Mouse (Mus musculus): ENCODE data around the gene Alas2. TPM values are rescaled to one million over a fixed set of nuclear protein-coding genes. Genes with fewer than 3 reads are reported as not detected.

Alas2 gene
- polyA plus RNA-seq, 1 experiment = not detected

DNA sequence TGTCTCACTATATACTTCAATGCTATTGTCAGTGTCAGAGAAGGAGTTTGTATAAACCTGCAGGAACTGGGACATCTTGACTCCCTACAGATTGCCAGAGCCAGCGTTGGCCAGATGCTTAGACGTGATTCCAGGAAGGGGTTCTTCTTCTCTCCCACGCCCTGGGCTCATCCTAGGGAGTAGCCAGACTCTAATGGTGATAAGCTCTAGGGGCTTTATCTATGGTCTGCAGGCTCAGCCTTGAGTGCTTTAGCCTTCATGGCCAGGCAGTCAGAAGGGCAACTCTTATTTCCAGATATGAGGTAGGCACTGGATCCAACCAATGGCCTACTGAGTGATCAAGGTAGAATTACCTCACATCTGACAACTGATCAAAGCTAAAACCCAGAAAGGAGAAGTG lies 2.5 kb downstream of the Alas2 start:
- no peak overlapping the region for H3K4me3 ChIP-seq
- H3K4me2 ChIP-seq (ENCODE audit: low read depth) = no peak overlapping the region
- no peaks in the 10 kb centered on the region for H3K27me3 ChIP-seq (ENCODE audit: control insufficient read depth, insufficient read depth, insufficient read length)
- H3K79me2 ChIP-seq (ENCODE audit: control insufficient read depth, insufficient read depth) = no peaks in the 10 kb centered on the region
- H3K36me3 ChIP-seq (ENCODE audit: control insufficient read depth, insufficient read depth) = no peaks in the 10 kb centered on the region
- no peak overlapping the region for H3ac ChIP-seq (ENCODE audit: control insufficient read depth, insufficient read length)
- TF ChIP-seq MAX (IDR thresholded peaks at IDR 0.05; ENCODE audit: low read depth) (no peak), E2F4 (IDR thresholded peaks at IDR 0.05; ENCODE audit: insufficient read depth) (no peak), MYOD1 (IDR thresholded peaks at IDR 0.05; ENCODE audit: control insufficient read depth in 1 of 3, insufficient read length in 2 of 3, low read depth in 2 of 3) (no peak), SRF (IDR thresholded peaks at IDR 0.05; ENCODE audit: control insufficient read depth, insufficient read length, low read depth) (no peak), TCF12 (IDR thresholded peaks at IDR 0.05; ENCODE audit: insufficient read depth, poor library complexity, severe bottlenecking) (no peak), REST (IDR thresholded peaks at IDR 0.05; ENCODE audit: insufficient read depth, insufficient read length) (no peak)

DNA sequence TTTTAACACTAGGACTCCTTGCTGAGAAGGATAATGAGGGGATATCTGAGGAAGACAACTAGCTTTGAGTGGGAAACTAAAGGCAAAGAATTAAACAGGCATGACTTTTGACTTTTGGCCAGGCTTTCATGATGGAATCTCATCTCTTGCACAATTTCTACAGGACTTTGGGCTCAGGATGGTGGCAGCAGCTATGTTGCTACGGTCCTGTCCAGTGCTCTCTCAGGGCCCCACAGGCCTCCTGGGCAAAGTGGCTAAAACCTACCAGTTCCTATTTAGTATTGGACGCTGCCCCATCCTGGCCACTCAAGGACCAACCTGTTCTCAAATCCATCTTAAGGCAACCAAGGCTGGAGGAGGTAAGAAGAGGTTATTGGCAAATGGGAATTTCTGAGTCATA lies 4.8 kb downstream of the Alas2 start:
- H3K36me3 ChIP-seq (ENCODE audit: control insufficient read depth, insufficient read depth) = no peaks in the 10 kb centered on the region
- no peak overlapping the region for H3ac ChIP-seq (ENCODE audit: control insufficient read depth, insufficient read length)
- TF ChIP-seq CEBPB (IDR thresholded peaks at IDR 0.05; ENCODE audit: insufficient read depth, poor library complexity, severe bottlenecking) (no peak), USF1 (IDR thresholded peaks at IDR 0.05; ENCODE audit: low read depth) (no peak), MYOG (IDR thresholded peaks at IDR 0.05; ENCODE audit: control insufficient read depth in 1 of 3, insufficient read depth in 1 of 3, insufficient read length in 2 of 3, low read depth in 2 of 3) (no peak), POLR2AphosphoS2 (IDR thresholded peaks at IDR 0.05; ENCODE audit: insufficient read length, low read depth) (no peak), MAX (IDR thresholded peaks at IDR 0.05; ENCODE audit: low read depth) (no peak), REST (IDR thresholded peaks at IDR 0.05; ENCODE audit: insufficient read depth, insufficient read length) (no peak), MYOD1 (IDR thresholded peaks at IDR 0.05; ENCODE audit: control insufficient read depth in 1 of 3, insufficient read length in 2 of 3, low read depth in 2 of 3) (no peak), POLR2A (IDR thresholded peaks at IDR 0.05; ENCODE audit: insufficient read length, low read depth) (no peak)
- H3K79me2 ChIP-seq (ENCODE audit: control insufficient read depth, insufficient read depth) = no peaks in the 10 kb centered on the region
- no peak overlapping the region for H3K4me3 ChIP-seq
- H3K4me2 ChIP-seq (ENCODE audit: low read depth) = no peak overlapping the region
- H3K27me3 ChIP-seq (ENCODE audit: control insufficient read depth, insufficient read depth, insufficient read length) = no peaks in the 10 kb centered on the region

GRCm38 (mm10) chrX:150554032-150554431 lies 6.9 kb downstream of the Alas2 start:
- no peaks in the 10 kb centered on the region for H3K79me2 ChIP-seq (ENCODE audit: control insufficient read depth, insufficient read depth)
- H3K4me3 ChIP-seq = no peak overlapping the region
- no peaks in the 10 kb centered on the region for H3K36me3 ChIP-seq (ENCODE audit: control insufficient read depth, insufficient read depth)
- no peak overlapping the region for H3K4me2 ChIP-seq (ENCODE audit: low read depth)
- H3ac ChIP-seq (ENCODE audit: control insufficient read depth, insufficient read length) = no peak overlapping the region
- no peaks in the 10 kb centered on the region for H3K27me3 ChIP-seq (ENCODE audit: control insufficient read depth, insufficient read depth, insufficient read length)
- TF ChIP-seq MYOG (IDR thresholded peaks at IDR 0.05; ENCODE audit: control insufficient read depth in 1 of 3, insufficient read depth in 1 of 3, insufficient read length in 2 of 3, low read depth in 2 of 3) (no peak), REST (IDR thresholded peaks at IDR 0.05; ENCODE audit: insufficient read depth, insufficient read length) (no peak), E2F4 (IDR thresholded peaks at IDR 0.05; ENCODE audit: insufficient read depth) (no peak), TCF12 (IDR thresholded peaks at IDR 0.05; ENCODE audit: insufficient read depth, poor library complexity, severe bottlenecking) (no peak), POLR2AphosphoS2 (IDR thresholded peaks at IDR 0.05; ENCODE audit: insufficient read length, low read depth) (no peak), SRF (IDR thresholded peaks at IDR 0.05; ENCODE audit: control insufficient read depth, insufficient read length, low read depth) (no peak)

DNA sequence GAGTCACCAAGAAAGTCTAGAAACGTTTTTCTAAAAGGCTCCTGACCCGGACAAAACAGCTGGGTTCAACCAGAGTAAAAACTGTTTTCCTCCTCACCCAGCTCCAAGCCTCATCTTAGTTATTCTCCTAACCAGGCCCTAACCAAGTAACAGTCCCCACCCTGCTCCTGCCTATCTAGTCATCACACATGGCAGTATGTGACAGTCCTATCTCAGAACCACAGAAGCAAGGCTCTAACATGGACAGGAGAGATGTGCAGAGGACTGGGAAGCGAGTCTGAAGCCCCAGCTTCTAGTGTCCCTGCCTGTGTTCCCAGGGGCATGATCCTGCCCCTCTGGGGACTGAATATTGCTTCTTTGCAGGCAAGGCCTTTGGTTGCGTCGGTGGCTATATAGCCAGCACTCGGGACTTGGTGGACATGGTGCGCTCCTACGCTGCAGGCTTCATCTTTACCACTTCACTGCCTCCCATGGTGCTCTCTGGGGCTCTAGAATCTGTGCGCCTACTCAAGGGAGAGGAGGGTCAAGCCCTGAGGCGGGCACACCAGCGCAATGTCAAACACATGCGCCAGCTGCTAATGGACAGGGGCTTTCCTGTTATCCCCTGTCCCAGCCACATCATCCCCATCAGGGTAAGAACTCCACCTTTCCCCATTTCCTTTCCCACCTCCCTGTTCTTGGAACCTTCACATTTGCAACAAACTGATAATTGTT lies 17.6 kb downstream of the Alas2 start:
- H3K36me3 ChIP-seq (ENCODE audit: control insufficient read depth, insufficient read depth) = no peaks in the 10 kb centered on the region
- no peak overlapping the region for H3ac ChIP-seq (ENCODE audit: control insufficient read depth, insufficient read length)
- no peaks in the 10 kb centered on the region for H3K27me3 ChIP-seq (ENCODE audit: control insufficient read depth, insufficient read depth, insufficient read length)
- H3K4me2 ChIP-seq (ENCODE audit: low read depth) = no peak overlapping the region
- no peaks in the 10 kb centered on the region for H3K79me2 ChIP-seq (ENCODE audit: control insufficient read depth, insufficient read depth)
- no peak for TF ChIP-seq MYOG (IDR thresholded peaks at IDR 0.05; ENCODE audit: control insufficient read depth in 1 of 3, insufficient read depth in 1 of 3, insufficient read length in 2 of 3, low read depth in 2 of 3)
- no peak for TF ChIP-seq POLR2A (IDR thresholded peaks at IDR 0.05; ENCODE audit: insufficient read length, low read depth)
- no peak for TF ChIP-seq MYOD1 (IDR thresholded peaks at IDR 0.05; ENCODE audit: control insufficient read depth in 1 of 3, insufficient read length in 2 of 3, low read depth in 2 of 3)
- TF ChIP-seq POLR2AphosphoS2 (IDR thresholded peaks at IDR 0.05; ENCODE audit: insufficient read length, low read depth) = no peak
- no peak for TF ChIP-seq CEBPB (IDR thresholded peaks at IDR 0.05; ENCODE audit: insufficient read depth, poor library complexity, severe bottlenecking)
- no peak for TF ChIP-seq TCF3 (IDR thresholded peaks at IDR 0.05; ENCODE audit: insufficient read length, low read depth)
- no peak for TF ChIP-seq TCF12 (IDR thresholded peaks at IDR 0.05; ENCODE audit: insufficient read depth, poor library complexity, severe bottlenecking)
- no peak for TF ChIP-seq REST (IDR thresholded peaks at IDR 0.05; ENCODE audit: insufficient read depth, insufficient read length)
- no peak for TF ChIP-seq SRF (IDR thresholded peaks at IDR 0.05; ENCODE audit: control insufficient read depth, insufficient read length, low read depth)
- TF ChIP-seq MAX (IDR thresholded peaks at IDR 0.05; ENCODE audit: low read depth) = no peak
- no peak for TF ChIP-seq E2F4 (IDR thresholded peaks at IDR 0.05; ENCODE audit: insufficient read depth)
- no peak for TF ChIP-seq USF1 (IDR thresholded peaks at IDR 0.05; ENCODE audit: low read depth)
- no peak overlapping the region for H3K4me3 ChIP-seq

DNA sequence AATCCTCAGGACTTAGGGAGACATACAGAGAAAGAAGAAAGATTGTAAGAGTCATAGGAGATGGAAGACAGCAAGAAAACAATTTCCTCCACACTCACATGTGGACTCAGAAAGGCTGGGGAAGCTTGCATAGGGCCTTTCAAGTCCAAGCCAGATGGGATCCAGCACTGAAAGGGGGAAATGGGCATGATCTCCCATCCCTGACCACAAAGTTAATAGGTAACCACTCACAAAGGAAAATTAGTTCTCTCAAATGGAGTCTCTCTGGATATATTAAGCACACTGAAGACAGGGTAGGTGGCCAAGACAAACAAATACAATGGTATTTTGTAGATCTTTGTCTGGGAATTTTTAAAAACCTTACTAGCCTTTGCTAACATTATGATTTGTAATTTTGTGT lies 34.7 kb downstream of the Alas2 start:
- Histone ChIP-seq H3K4me2 (ENCODE audit: low read depth) (no peak overlapping the region), H3K4me3 (no peak overlapping the region), H3K27me3 (ENCODE audit: control insufficient read depth, insufficient read depth, insufficient read length) (no peaks in the 10 kb centered on the region), H3K79me2 (ENCODE audit: control insufficient read depth, insufficient read depth) (peaks cover 16% of the 10 kb centered on the region), H3ac (ENCODE audit: control insufficient read depth, insufficient read length) (no peak overlapping the region), H3K36me3 (ENCODE audit: control insufficient read depth, insufficient read depth) (no peaks in the 10 kb centered on the region)
- TF ChIP-seq MYOG (IDR thresholded peaks at IDR 0.05; ENCODE audit: control insufficient read depth in 1 of 3, insufficient read depth in 1 of 3, insufficient read length in 2 of 3, low read depth in 2 of 3) (no peak), USF1 (IDR thresholded peaks at IDR 0.05; ENCODE audit: low read depth) (no peak), TCF12 (IDR thresholded peaks at IDR 0.05; ENCODE audit: insufficient read depth, poor library complexity, severe bottlenecking) (no peak), SRF (IDR thresholded peaks at IDR 0.05; ENCODE audit: control insufficient read depth, insufficient read length, low read depth) (no peak), POLR2AphosphoS2 (IDR thresholded peaks at IDR 0.05; ENCODE audit: insufficient read length, low read depth) (no peak), MYOD1 (IDR thresholded peaks at IDR 0.05; ENCODE audit: control insufficient read depth in 1 of 3, insufficient read length in 2 of 3, low read depth in 2 of 3) (no peak), MAX (IDR thresholded peaks at IDR 0.05; ENCODE audit: low read depth) (no peak), E2F4 (IDR thresholded peaks at IDR 0.05; ENCODE audit: insufficient read depth) (no peak), REST (IDR thresholded peaks at IDR 0.05; ENCODE audit: insufficient read depth, insufficient read length) (no peak), POLR2A (IDR thresholded peaks at IDR 0.05; ENCODE audit: insufficient read length, low read depth) (no peak), TCF3 (IDR thresholded peaks at IDR 0.05; ENCODE audit: insufficient read length, low read depth) (no peak), CEBPB (IDR thresholded peaks at IDR 0.05; ENCODE audit: insufficient read depth, poor library complexity, severe bottlenecking) (no peak)

Measured in myocyte (in vitro differentiated cells).